Mouse (Mus musculus): Measurements from ENCODE around the gene Mrpl35. TPM values are rescaled to one million over a fixed set of nuclear protein-coding genes. Genes with fewer than 3 reads are reported as not detected.

The Mrpl35 gene
- polyA plus RNA-seq, 1 experiment from 2014 or later, result 64.8 TPM

Other genes starting within 250 kb of the Mrpl35 start
- 45.8 and 47.0 TPM in 2 replicates for gene Kdm3a, start 194.0 kb downstream of the Mrpl35 start, polyA plus RNA-seq (2015; fragmentation: Nextera tagmentation; extraction: Ambion mirVana)
- gene Reep1, start 119.4 kb downstream of the Mrpl35 start, polyA plus RNA-seq (2015; fragmentation: Nextera tagmentation; extraction: Ambion mirVana), result 17.3 TPM in 2 replicates
- 179 and 185 TPM in 2 replicates for gene Immt, start 4.4 kb upstream of the Mrpl35 start, polyA plus RNA-seq (2015; fragmentation: Nextera tagmentation; extraction: Ambion mirVana)
- 88.1 and 90.8 TPM in 2 replicates for gene Ptcd3, start 81.8 kb upstream of the Mrpl35 start, polyA plus RNA-seq (2015; fragmentation: Nextera tagmentation; extraction: Ambion mirVana)
- 26.4 and 30.4 TPM in 2 replicates for gene Polr1a, start 82.1 kb upstream of the Mrpl35 start, polyA plus RNA-seq (2015; fragmentation: Nextera tagmentation; extraction: Ambion mirVana)